Comparison of ENCODE assay signal across 12 mouse cellular contexts in genomic region chr5:130792755-130793452, GRCm38 (mm10).
A peak's percentile ranks its signal among the peaks of the same experiment; 100 is the strongest.
DNase-seq lines count a peak whose midpoint lies in the region; ATAC-seq lines count a peak whose summit lies in the region.
"Had no signal": no experiment of that assay in that cellular context is flagged by ENCODE, and none has a peak within 500 bp of the region (broad histone marks: within the 10 kb centered on the region; RNA-seq: fewer than 3 reads in every experiment).

No protein-coding gene starts in this region.

- no peak for DNase-seq in frontal cortex, postnatal 14 days (ENCODE audit: low spot score in 2 of 2)
- peak; percentile 16 for DNase-seq in lung, postnatal 36 days
- DNase-seq in lung, postnatal 25 days (ENCODE audit: low spot score): no peak
- DNase-seq in cerebellum, postnatal 25 days: peak; percentile 47 to 68
- DNase-seq in retina, postnatal 1 day: peak; percentile 73
- DNase-seq in kidney, adult 18-20 months: no peak
- no peak for DNase-seq in adrenal gland, adult (ENCODE audit: inconsistent age in 2 of 2, low spot score in 1 of 2)
- DNase-seq: B cell, adult 2 months; heart, postnatal 4 days; liver, embryonic 13.5 days had no signal

- peak; percentile 79 for ATAC-seq in frontal cortex, adult (ENCODE audit: low TSS enrichment)
- ATAC-seq: intestine, postnatal 0 days had no signal

Comparison
In these comparisons a context has a peak if more than half of its experiments do, and no peak if none do; other contexts are left out.
1. DNase-seq: peak in lung, postnatal 36 days (single experiment), cerebellum, postnatal 25 days (2 of 2) and retina, postnatal 1 day (single experiment); none in frontal cortex, postnatal 14 days (0 of 2), lung, postnatal 25 days (single experiment), kidney, adult 18-20 months (single experiment) and adrenal gland, adult (0 of 2).